ENCODE assay signal across 36 mouse cellular contexts in the genomic region with DNA sequence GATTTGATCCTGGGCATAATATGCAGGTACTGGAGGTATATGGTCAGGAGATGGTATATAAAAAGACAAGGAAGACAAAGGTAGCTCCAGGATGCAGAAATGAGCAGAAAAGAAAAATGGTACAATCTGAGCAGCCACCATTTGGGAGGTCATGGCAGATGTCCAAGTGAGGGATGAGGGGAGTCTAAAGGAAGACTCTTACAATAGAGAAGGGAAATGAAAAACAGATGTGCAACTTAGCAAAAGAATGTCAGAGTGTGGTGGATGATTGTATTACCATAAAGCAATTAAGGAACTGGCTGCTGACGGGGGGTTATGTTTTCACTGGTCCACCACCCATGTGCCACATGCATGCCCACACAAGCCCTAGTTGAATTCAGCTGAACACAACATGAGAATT. TPM values are rescaled to one million over a fixed set of nuclear protein-coding genes. Genes with fewer than 3 reads are reported as not detected.
A peak's percentile ranks its signal among the peaks of the same experiment; 100 is the strongest.
DNase-seq lines count a peak whose midpoint lies in the region; ATAC-seq and TF ChIP-seq lines count a peak whose summit lies in the region.
"Had no signal": no experiment of that assay in that cellular context is flagged by ENCODE, and none has a peak within 500 bp of the region (broad histone marks: within the 10 kb centered on the region; RNA-seq: fewer than 3 reads in every experiment).

No protein-coding gene starts in this region.

- WGBS in embryonic facial prominence, embryonic 11.5 days: 47% methylated on average over 1 of the region's 1 CpGs
- WGBS in embryonic facial prominence, embryonic 10.5 days: 40% methylated on average over 1 of the region's 1 CpGs
- 57% methylated on average over 1 of the region's 1 CpGs for WGBS in lung, embryonic 14.5 days
- 73% methylated on average over 1 of the region's 1 CpGs for WGBS in midbrain, embryonic 14.5 days

- no peak overlapping the region for H3K27ac ChIP-seq in embryonic facial prominence, embryonic 11.5 days (replicated peaks; ENCODE audit: low read depth, low read length)
- no peak overlapping the region for H3K27ac ChIP-seq in embryonic facial prominence, embryonic 10.5 days (replicated peaks)
- H3K27ac ChIP-seq in lung, embryonic 14.5 days (ENCODE audit: low read depth): no peak overlapping the region
- no peak overlapping the region for H3K27ac ChIP-seq in midbrain, embryonic 14.5 days (replicated peaks; ENCODE audit: low read depth, low read length)
- H3K27ac ChIP-seq: embryonic facial prominence, embryonic 12.5 days; forebrain, embryonic 10.5 days; forebrain, embryonic 15.5 days; hindbrain, embryonic 12.5 days; hindbrain, postnatal 0 days; intestine, embryonic 15.5 days; kidney, postnatal 0 days; limb, embryonic 13.5 days; liver, embryonic 13.5 days; midbrain, embryonic 10.5 days had no signal

- H3K9ac ChIP-seq in embryonic facial prominence, embryonic 11.5 days (replicated peaks; ENCODE audit: low read length): no peak overlapping the region
- no peak overlapping the region for H3K9ac ChIP-seq in lung, embryonic 14.5 days
- H3K9ac ChIP-seq in midbrain, embryonic 14.5 days (replicated peaks; ENCODE audit: low read length): no peak overlapping the region
- H3K9ac ChIP-seq: embryonic facial prominence, embryonic 12.5 days; forebrain, embryonic 15.5 days; hindbrain, embryonic 12.5 days; intestine, embryonic 15.5 days; limb, embryonic 13.5 days; liver, embryonic 13.5 days had no signal

- peak; percentile 47 for DNase-seq in embryonic facial prominence, embryonic 11.5 days (ENCODE audit: low spot score)
- DNase-seq in embryonic facial prominence, embryonic 10.5 days (ENCODE audit: low spot score): no peak
- peak; percentile 42 for DNase-seq in lung, embryonic 14.5 days
- DNase-seq in lung, adult 18-20 months: no peak
- DNase-seq in embryo, embryonic 11 days: peak; percentile 20
- DNase-seq in left cerebral cortex, postnatal 25 days (ENCODE audit: low spot score in 2 of 2): no peak
- no peak for DNase-seq in midbrain, embryonic 14.5 days
- DNase-seq: adrenal gland, adult 8-10 months; cerebellum, adult 8-10 months; cerebellum, postnatal 36 days; heart, adult 18-20 months; heart, postnatal 36 days; kidney, adult 2 months; layer of hippocampus, postnatal 36 days; liver, embryonic 13.5 days; lung, adult 2 months; lung, postnatal 14 days; thymus, adult 2 months; thymus, postnatal 36 days had no signal

- no peak overlapping the region for H3K4me3 ChIP-seq in embryonic facial prominence, embryonic 11.5 days (ENCODE audit: low read depth, low read length)
- no peak overlapping the region for H3K4me3 ChIP-seq in embryonic facial prominence, embryonic 10.5 days
- no peak overlapping the region for H3K4me3 ChIP-seq in lung, embryonic 14.5 days (ENCODE audit: low read depth, low read length)
- H3K4me3 ChIP-seq in midbrain, embryonic 14.5 days (replicated peaks; ENCODE audit: low read depth, low read length): no peak overlapping the region
- H3K4me3 ChIP-seq: embryonic facial prominence, embryonic 12.5 days; forebrain, embryonic 10.5 days; forebrain, embryonic 15.5 days; hindbrain, embryonic 12.5 days; intestine, embryonic 15.5 days; limb, embryonic 13.5 days; liver, embryonic 13.5 days; midbrain, embryonic 10.5 days; myocyte had no signal

- TF ChIP-seq CTCF in lung, embryonic 14.5 days (IDR thresholded peaks at IDR 0.05; ENCODE audit: low read depth): no peak

- no peaks in the 10 kb centered on the region for H3K36me3 ChIP-seq in embryonic facial prominence, embryonic 11.5 days (replicated peaks; ENCODE audit: control insufficient read depth, insufficient read depth, low read depth, low read length)
- no peaks in the 10 kb centered on the region for H3K36me3 ChIP-seq in embryonic facial prominence, embryonic 10.5 days (replicated peaks)
- no peaks in the 10 kb centered on the region for H3K36me3 ChIP-seq in lung, embryonic 14.5 days (ENCODE audit: insufficient read depth)
- H3K36me3 ChIP-seq in midbrain, embryonic 14.5 days (ENCODE audit: control insufficient read depth, insufficient read depth, low read length): no peaks in the 10 kb centered on the region
- H3K36me3 ChIP-seq: embryonic facial prominence, embryonic 12.5 days; forebrain, embryonic 10.5 days; forebrain, embryonic 15.5 days; hindbrain, embryonic 12.5 days; intestine, embryonic 15.5 days; limb, embryonic 13.5 days; liver, embryonic 13.5 days; midbrain, embryonic 10.5 days had no signal

- ATAC-seq in embryonic facial prominence, embryonic 11.5 days (replicated peaks; ENCODE audit: insufficient number of reproducible peaks, low FRiP score, low TSS enrichment, low read depth): no peak
- no peak for ATAC-seq in lung, embryonic 14.5 days (ENCODE audit: insufficient read depth)
- no peak for ATAC-seq in midbrain, embryonic 14.5 days (ENCODE audit: low FRiP score, low TSS enrichment)
- ATAC-seq: CD4-positive, CD25-positive, alpha-beta regulatory T cell, adult 4 months; forebrain, embryonic 15.5 days; hindbrain, postnatal 0 days; intestine, embryonic 15.5 days; midbrain, embryonic 16.5 days had no signal

- H3K27me3 ChIP-seq in embryonic facial prominence, embryonic 11.5 days (ENCODE audit: control insufficient read depth, insufficient read depth, low read length): no peaks in the 10 kb centered on the region
- no peaks in the 10 kb centered on the region for H3K27me3 ChIP-seq in embryonic facial prominence, embryonic 10.5 days (replicated peaks; ENCODE audit: low read depth, poor library complexity, severe bottlenecking)
- no peaks in the 10 kb centered on the region for H3K27me3 ChIP-seq in lung, embryonic 14.5 days (ENCODE audit: insufficient read depth, low read length)
- H3K27me3 ChIP-seq in midbrain, embryonic 14.5 days (ENCODE audit: control insufficient read depth, insufficient read depth, low read length): no peaks in the 10 kb centered on the region
- H3K27me3 ChIP-seq: embryonic facial prominence, embryonic 12.5 days; forebrain, embryonic 15.5 days; hindbrain, embryonic 12.5 days; intestine, embryonic 15.5 days; limb, embryonic 13.5 days; liver, embryonic 13.5 days had no signal

- intact Hi-C loops in left cerebral cortex, postnatal 25 days (cut with DNase I): no loop called here

- H3K4me2 ChIP-seq in embryonic facial prominence, embryonic 11.5 days (ENCODE audit: low read depth, low read length): no peak overlapping the region
- H3K4me2 ChIP-seq in lung, embryonic 14.5 days: no peak overlapping the region
- no peak overlapping the region for H3K4me2 ChIP-seq in midbrain, embryonic 14.5 days (ENCODE audit: low read length)
- H3K4me2 ChIP-seq: embryonic facial prominence, embryonic 12.5 days; forebrain, embryonic 15.5 days; heart, embryonic 11.5 days; hindbrain, embryonic 12.5 days; intestine, embryonic 15.5 days; limb, embryonic 13.5 days; liver, embryonic 13.5 days had no signal

- no peaks in the 10 kb centered on the region for H3K9me3 ChIP-seq in embryonic facial prominence, embryonic 11.5 days (replicated peaks; ENCODE audit: control insufficient read depth, low read length)
- H3K9me3 ChIP-seq in embryonic facial prominence, embryonic 10.5 days: no peaks in the 10 kb centered on the region
- H3K9me3 ChIP-seq in lung, embryonic 14.5 days (ENCODE audit: low read depth, low read length): no peaks in the 10 kb centered on the region
- no peaks in the 10 kb centered on the region for H3K9me3 ChIP-seq in midbrain, embryonic 14.5 days (ENCODE audit: control insufficient read depth, low read length)
- H3K9me3 ChIP-seq: embryonic facial prominence, embryonic 12.5 days; forebrain, embryonic 10.5 days; forebrain, embryonic 15.5 days; hindbrain, embryonic 12.5 days; intestine, embryonic 15.5 days; limb, embryonic 13.5 days; liver, embryonic 13.5 days; midbrain, embryonic 10.5 days had no signal

- H3K4me1 ChIP-seq in embryonic facial prominence, embryonic 11.5 days (ENCODE audit: control insufficient read depth, insufficient read depth, low read length): no peaks in the 10 kb centered on the region
- no peaks in the 10 kb centered on the region for H3K4me1 ChIP-seq in embryonic facial prominence, embryonic 10.5 days
- no peaks in the 10 kb centered on the region for H3K4me1 ChIP-seq in lung, embryonic 14.5 days (ENCODE audit: insufficient read depth)
- H3K4me1 ChIP-seq in midbrain, embryonic 14.5 days (ENCODE audit: control insufficient read depth, insufficient read depth, low read length): no peaks in the 10 kb centered on the region
- H3K4me1 ChIP-seq: embryonic facial prominence, embryonic 12.5 days; forebrain, embryonic 10.5 days; forebrain, embryonic 15.5 days; hindbrain, embryonic 12.5 days; intestine, embryonic 15.5 days; limb, embryonic 13.5 days; liver, embryonic 13.5 days; midbrain, embryonic 10.5 days had no signal

RNA-seq across cellular contexts. Expression of a gene that starts 35.5 kb away (rescaled TPM):
- not detected in 2 replicates for polyA plus RNA-seq in embryonic facial prominence, embryonic 11.5 days (2014; fragmentation: Nextera tagmentation; extraction: Ambion mirVana)
- not detected in 2 replicates for polyA plus RNA-seq in embryonic facial prominence, embryonic 10.5 days (2016; fragmentation: Nextera tagmentation; extraction: Ambion mirVana)
- not detected in 2 replicates for polyA plus RNA-seq in lung, embryonic 14.5 days (2014; fragmentation: Nextera tagmentation; extraction: Ambion mirVana)
- 1 to 10 TPM in 1 of 2 experiments, under 1 TPM in 1; 0.64 to 1.6 TPM for total RNA-seq in left cerebral cortex, postnatal 25 days (2021)
- polyA plus RNA-seq in midbrain, embryonic 14.5 days (2014; fragmentation: Nextera tagmentation; extraction: Ambion mirVana): not detected in 2 replicates
- total RNA-seq: adrenal gland, postnatal 4 days; gastrocnemius, adult 8-10 months; heart, postnatal 36 days had no signal
- polyA plus RNA-seq: CD4-positive, CD25-positive, alpha-beta regulatory T cell, adult 4 months; embryonic facial prominence, embryonic 12.5 days; forebrain, embryonic 10.5 days; forebrain, embryonic 15.5 days; heart, embryonic 11.5 days; intestine, embryonic 15.5 days; large intestine, adult 2 months; limb, embryonic 13.5 days; liver, embryonic 13.5 days; lung, adult 2 months; midbrain, embryonic 10.5 days; neural tube, embryonic 14.5 days had no signal

Comparison
In these comparisons a context has a peak if more than half of its experiments do, and no peak if none do; other contexts are left out.
1. DNase-seq: peak in embryonic facial prominence, embryonic 11.5 days (single experiment), lung, embryonic 14.5 days (single experiment) and embryo, embryonic 11 days (single experiment); none in embryonic facial prominence, embryonic 10.5 days (single experiment), lung, adult 18-20 months (0 of 2), left cerebral cortex, postnatal 25 days (0 of 2) and midbrain, embryonic 14.5 days (single experiment).